Mouse (Mus musculus) heart, postnatal 4 days (tissue): ENCODE results near the gene Ssx2ip. TPM values are rescaled to one million over a fixed set of nuclear protein-coding genes. Genes with fewer than 3 reads are reported as not detected.
"Not testable (repeated sequence)": the region's sequence is repeated elsewhere in the genome, so short reads cannot be mapped to it uniquely, and the experiment has no call there.

Source experiments
- DNase-seq: peaks from one replicate; pipeline ENCODE4 v3.0.0; 2021
- total RNA-seq, 2 experiments: library from RNA; stranded (reverse); gene quantifications; 2 replicates each; pipeline ENCODE4 v1.2.3; 2021

The Ssx2ip gene
- total RNA-seq, 2 experiments from 2014 or later = 18.6 to 21.0 TPM

DNA sequence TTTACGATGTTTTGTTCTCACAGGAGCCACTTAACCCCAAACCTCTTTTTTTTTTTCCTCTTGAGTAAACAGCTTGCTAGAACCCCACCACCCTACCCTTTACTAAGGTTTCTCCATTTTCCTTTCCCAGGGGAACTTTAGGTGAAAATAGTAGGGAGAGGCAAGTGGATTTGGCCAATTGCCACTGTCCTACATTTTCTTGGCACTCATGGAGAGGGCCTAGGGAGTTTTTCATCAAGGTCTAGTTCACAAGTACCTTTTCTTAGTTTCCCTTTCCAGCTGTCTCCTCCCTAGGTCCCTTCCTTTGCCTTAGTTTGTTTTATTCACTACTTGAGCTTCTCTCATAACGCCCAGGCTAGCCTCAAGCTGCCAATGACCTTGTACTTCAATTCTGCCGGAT is 672 bp upstream of the Ssx2ip start:
- no peak for DNase-seq

- no peak for DNase-seq
Observed at GRCm38 (mm10) chr3:146405213-146406006, 968 bp downstream of the Ssx2ip start.

DNA sequence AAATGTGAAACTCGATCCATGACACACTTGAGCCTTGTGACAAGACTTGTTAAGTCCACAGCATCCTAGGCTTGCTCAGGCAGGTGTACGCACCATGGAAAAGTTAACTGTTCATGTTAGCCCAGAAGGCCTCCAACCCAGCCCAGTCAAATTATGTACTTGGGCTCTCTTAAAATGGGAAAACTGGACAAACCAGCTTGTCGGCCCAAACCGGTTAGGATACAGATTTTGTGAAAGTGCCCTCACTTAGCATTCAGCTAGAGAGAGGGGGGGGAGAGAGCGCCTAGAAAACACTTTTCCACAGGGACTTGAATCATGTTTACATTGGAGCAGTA is 1.5 kb downstream of the Ssx2ip start:
- no peak for DNase-seq

DNA sequence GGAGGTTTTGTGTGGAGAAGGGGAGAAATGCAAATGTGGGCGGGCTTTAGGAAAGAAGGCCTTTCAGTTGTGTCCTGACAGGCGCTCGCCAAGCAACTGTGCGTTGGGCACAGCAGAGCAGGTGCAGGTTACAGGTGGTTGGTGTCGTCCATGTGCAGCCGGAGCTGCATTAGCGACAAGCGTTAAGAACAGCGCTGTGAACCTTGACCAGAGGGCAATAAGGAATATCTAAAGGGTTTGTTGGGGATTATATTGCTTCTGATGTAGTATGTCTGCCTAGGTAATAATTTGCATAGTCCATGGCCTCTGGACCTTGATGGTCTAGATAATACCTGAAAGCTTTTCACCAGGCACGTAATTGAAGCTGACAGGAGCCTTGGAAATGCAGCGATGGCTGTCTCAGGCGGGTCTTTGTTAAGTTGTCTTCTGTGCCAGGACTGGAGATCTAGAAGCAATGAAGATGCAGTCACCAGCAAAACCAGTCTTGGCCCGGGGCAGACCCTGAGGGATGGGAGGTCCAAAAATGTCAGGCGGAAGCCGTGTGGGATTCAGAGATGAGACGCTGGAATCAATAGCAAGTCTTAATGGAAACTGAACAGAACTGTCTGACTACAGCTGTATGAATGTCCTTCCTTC is 2.8 kb downstream of the Ssx2ip start:
- no peak for DNase-seq

- DNase-seq = no peak
Observed at GRCm38 (mm10) chr3:146410114-146410513, 5.7 kb downstream of the Ssx2ip start.

DNA sequence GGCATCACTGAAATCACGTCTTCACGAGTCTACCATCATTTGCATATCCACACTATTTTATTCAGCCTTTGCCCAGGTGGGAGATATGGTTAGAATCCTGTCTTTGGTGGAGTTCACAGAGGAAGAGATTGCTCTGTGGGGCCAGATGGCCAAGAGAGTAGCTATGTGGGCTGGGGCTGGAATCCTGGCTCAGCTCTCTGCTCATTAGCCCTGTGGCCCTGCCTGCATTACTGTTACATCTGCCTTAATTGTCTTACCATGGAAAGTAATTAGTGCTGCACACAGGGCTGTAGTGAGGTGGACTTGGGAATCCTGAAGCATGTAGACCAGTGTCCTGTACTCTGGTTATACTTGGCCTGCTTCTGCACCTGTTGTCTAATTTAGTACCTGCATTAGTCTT is 7.6 kb downstream of the Ssx2ip start:
- no peak for DNase-seq

GRCm38 (mm10) chr3:146412480-146412879 is 8.0 kb downstream of the Ssx2ip start:
- DNase-seq = no peak

GRCm38 (mm10) chr3:146413016-146413415 is 8.6 kb downstream of the Ssx2ip start:
- DNase-seq = no peak

- DNase-seq = peak; percentile 22
Observed at GRCm38 (mm10) chr3:146413992-146414391, 9.6 kb downstream of the Ssx2ip start.

DNA sequence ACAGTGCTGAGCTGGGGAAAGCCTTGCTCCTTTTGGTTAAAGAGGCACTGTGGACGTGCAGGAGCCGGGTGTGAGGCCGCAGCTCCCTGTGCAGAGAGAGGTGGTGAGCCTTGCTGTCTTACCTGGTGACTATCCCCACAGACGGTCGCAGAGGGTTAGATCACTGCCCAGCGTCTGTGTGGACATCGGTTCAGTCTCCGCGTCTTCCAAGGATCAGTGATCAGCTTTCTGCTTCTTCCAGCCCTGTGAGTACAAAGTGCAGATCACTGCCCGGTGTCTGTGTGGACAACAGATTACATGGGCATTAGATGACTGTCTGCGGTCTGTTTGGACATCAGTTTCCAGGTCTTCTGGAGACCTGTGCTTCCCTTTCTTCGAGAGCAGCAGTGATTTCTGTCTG is 10.1 kb downstream of the Ssx2ip start:
- no peak for DNase-seq

- DNase-seq = no peak
Observed at GRCm38 (mm10) chr3:146417873-146418272, 13.4 kb downstream of the Ssx2ip start.

DNA sequence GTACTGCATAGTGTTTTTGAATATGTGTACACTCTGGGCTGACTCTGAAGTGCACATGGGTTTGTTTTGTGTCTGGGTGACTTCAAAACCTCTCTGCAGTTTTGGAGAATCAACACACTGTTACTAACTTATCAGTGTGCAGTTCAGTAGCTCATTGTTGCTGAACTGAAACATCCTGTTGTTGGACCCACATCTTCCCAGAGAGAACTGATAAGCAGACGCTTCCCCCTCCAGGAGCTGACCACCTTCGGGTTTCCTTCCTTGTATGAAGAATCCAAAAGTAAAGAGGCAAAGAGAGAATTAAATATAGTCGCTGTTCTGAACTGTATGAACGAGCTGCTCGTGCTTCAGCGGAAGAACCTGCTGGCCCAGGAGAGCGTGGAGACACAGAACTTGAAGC is 14.5 kb downstream of the Ssx2ip start:
- DNase-seq = no peak

GRCm38 (mm10) chr3:146419534-146419933 is 15.1 kb downstream of the Ssx2ip start:
- DNase-seq = no peak

DNA sequence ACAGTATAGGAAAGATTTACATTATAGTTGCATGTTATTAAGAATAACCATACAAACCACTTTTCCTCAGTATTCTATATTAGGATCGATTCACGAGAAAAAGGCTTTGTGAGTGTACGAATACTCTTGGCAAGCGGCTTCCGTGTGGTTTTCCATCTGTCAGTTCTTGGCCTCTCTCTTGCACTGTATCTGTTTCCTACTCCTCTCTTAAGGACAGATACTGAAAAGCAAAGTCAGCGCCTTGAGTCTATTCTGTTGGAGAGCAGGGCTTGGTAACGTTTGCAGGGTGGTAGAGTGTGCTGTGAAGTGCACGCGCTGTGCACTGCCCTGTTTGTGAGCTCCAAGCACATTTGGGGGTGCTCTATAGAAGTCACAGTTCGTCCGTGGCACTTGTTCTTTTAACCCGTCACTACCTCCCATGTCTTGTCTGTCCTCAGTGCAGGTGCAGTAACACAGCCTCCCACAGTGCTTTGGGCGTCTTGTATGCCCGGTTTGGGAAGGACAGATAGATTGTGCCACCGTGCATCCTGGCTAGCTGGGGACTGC is 15.6 kb downstream of the Ssx2ip start:
- DNase-seq = no peak

GRCm38 (mm10) chr3:146421787-146422186 is 17.3 kb downstream of the Ssx2ip start:
- DNase-seq = no peak

GRCm38 (mm10) chr3:146423710-146424109 is 19.3 kb downstream of the Ssx2ip start:
- no peak for DNase-seq

GRCm38 (mm10) chr3:146424306-146424900 is 20.0 kb downstream of the Ssx2ip start:
- peak; percentile 34 for DNase-seq

DNA sequence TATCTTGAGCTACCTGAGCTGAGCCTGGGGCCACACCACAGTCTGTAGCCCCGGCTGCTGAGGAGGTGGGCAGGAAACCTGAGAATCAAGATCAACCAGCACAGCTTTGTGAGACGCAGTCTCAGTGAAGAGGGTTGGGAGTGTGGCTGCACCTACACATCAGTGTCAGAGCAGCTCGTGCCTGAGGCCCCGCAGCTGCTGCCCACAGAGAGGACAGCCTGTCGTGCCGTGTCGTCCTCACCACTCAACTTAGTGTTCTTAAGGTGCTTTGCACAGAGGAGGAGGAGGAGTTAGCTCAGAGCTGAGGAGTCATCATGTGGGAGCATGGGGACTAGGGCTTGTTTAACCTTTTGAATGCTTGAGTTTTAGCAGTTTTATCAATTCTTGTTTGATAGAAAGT is 21.5 kb downstream of the Ssx2ip start:
- DNase-seq = no peak

GRCm38 (mm10) chr3:146426489-146426888 is 22.0 kb downstream of the Ssx2ip start:
- no peak for DNase-seq

GRCm38 (mm10) chr3:146433063-146433462 is 28.6 kb downstream of the Ssx2ip start:
- DNase-seq = not testable (repeated sequence)

DNA sequence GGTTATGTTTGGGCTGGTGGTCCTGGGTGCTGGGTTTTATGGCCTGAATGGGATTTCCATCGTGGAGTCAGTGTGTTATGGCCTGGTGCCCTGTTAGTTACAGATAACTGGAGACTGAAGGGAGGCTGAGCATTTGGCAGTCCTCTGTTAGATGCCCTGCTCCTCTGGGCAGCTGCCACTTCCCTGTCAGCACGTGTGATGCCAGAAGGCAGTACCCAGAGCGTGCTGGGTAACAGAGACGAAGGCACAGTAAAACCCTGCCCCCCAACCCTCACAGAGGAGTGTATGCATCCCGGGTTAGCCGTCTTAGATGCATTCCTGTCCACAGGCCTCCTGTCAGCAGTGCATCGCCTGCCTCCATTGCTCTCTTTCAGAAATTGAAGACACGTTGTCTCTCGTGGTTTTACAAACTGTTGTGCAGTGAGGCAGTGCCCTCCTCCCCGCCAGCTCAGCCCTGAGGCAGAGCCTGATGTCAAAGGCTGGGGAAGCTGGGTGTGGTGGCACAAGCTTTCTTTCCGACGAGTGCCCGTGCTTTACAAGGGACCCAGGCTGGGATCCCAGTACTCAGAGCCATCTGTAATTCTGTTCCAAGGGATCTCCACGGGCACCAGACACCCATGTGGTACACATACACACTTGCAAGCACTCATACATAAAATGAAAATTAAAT is 29.4 kb downstream of the Ssx2ip start:
- peak; percentile 52 for DNase-seq

GRCm38 (mm10) chr3:146434686-146435085 is 30.2 kb downstream of the Ssx2ip start:
- no peak for DNase-seq

DNA sequence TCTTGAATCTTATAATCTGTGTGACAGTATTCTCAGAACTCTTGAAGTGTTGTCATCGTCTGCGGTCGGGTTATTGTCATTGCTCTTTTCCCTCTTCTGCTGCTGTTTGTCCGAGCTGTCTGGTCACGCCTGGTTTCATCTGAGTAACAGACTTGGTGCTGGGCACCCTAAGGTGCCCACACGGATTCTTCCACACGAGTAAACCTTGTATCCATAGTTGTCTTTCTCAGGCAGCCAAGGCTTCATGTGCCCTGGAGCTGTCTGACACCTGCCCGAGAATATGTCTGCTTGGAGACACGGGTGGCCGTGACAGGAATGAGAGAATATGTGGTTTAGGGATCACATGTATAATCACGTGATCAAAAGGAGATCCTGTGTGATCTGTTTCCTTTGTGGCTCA is 31.1 kb downstream of the Ssx2ip start:
- no peak for DNase-seq
